Mouse (Mus musculus) testis, postnatal 14 days (tissue): ENCODE measurements around the gene Sprtn.

Experiments
- DNase-seq: peaks from one replicate; pipeline ENCODE4 v3.0.0; 2021; ENCODE audit warnings: low spot score

Gene Sprtn

GRCm38 (mm10) chr8:124897386-124898250 lies at the start of gene Sprtn, which contains the start of gene Exoc8:
Gene Sprtn, plus strand, starts transcription at chr8:124897886.
Gene Exoc8, minus strand, starts transcription at chr8:124897705.
- peak; percentile 95 for DNase-seq

- DNase-seq, result no peak
These were observed 44.2 kb upstream of the Sprtn start for GRCm38 (mm10) chr8:124853511-124853910.

GRCm38 (mm10) chr8:124859466-124859865 lies 38.2 kb upstream of the Sprtn start:
- no peak for DNase-seq

GRCm38 (mm10) chr8:124860188-124860587 lies 37.5 kb upstream of the Sprtn start:
- no peak for DNase-seq

- peak; percentile 93 for DNase-seq
These were observed 35.1 kb upstream of the Sprtn start, which contains the start of the genes Gnpat and 2810004N23Rik for GRCm38 (mm10) chr8:124862321-124863162. Gene Gnpat, plus strand, starts transcription at chr8:124863033. Gene 2810004N23Rik, minus strand, starts transcription at chr8:124863120.

GRCm38 (mm10) chr8:124863163-124863677 lies 34.5 kb upstream of the Sprtn start:
- no peak for DNase-seq

- DNase-seq, result no peak
These were observed 34.0 kb upstream of the Sprtn start for GRCm38 (mm10) chr8:124863729-124864128.

GRCm38 (mm10) chr8:124866669-124867068 lies 31.0 kb upstream of the Sprtn start:
- no peak for DNase-seq

GRCm38 (mm10) chr8:124867126-124867525 lies 30.6 kb upstream of the Sprtn start:
- DNase-seq, result no peak

- DNase-seq, result no peak
These were observed 28.0 kb upstream of the Sprtn start for GRCm38 (mm10) chr8:124869708-124870107.

GRCm38 (mm10) chr8:124871474-124871873 lies 26.2 kb upstream of the Sprtn start:
- no peak for DNase-seq

GRCm38 (mm10) chr8:124872081-124872480 lies 25.6 kb upstream of the Sprtn start:
- no peak for DNase-seq

- no peak for DNase-seq
These were observed 25.0 kb upstream of the Sprtn start for GRCm38 (mm10) chr8:124872690-124873089.

- DNase-seq, result no peak
These were observed 19.5 kb upstream of the Sprtn start for GRCm38 (mm10) chr8:124878141-124878540.

GRCm38 (mm10) chr8:124878946-124879526 lies 18.6 kb upstream of the Sprtn start:
- DNase-seq, result no peak

GRCm38 (mm10) chr8:124888385-124888784 lies 9.3 kb upstream of the Sprtn start:
- no peak for DNase-seq

GRCm38 (mm10) chr8:124892596-124892995 lies 5.1 kb upstream of the Sprtn start:
- no peak for DNase-seq

- DNase-seq, result peak; percentile 33
These were observed 1.6 kb upstream of the Sprtn start for GRCm38 (mm10) chr8:124896010-124896631.

- peak; percentile 67 for DNase-seq
These were observed 877 bp upstream of the Sprtn start for GRCm38 (mm10) chr8:124896632-124897385.

GRCm38 (mm10) chr8:124898251-124898905 lies 692 bp downstream of the Sprtn start:
- DNase-seq, result no peak
